Mouse (Mus musculus): ENCODE results near the gene Aco2.

DNA sequence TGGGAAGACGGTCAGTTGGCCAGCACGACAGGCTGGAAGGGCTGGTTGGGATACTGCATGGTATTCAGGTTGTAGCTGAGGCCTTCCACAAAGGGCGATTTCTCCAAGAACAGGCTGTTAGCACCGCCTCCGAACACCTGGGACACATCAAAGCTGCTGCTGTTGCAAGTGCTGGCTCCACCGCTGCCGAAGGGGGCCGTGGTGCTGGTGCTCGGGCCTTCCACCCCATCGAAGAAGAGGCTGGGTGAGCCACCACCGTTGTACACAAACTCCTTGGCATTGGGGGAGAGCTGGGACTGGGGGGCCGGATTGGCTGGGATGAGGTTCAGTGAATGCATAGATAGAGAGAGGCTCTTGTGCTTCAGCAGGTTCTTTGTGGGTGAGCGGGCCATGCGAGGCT, 21.4 kb upstream of the Aco2 start:
- no peak for TF ChIP-seq POLR2A (IDR thresholded peaks at IDR 0.05; ENCODE audit: borderline replicate concordance, extremely low read depth, low read depth, low read length)
- no peak for TF ChIP-seq CTCF (IDR thresholded peaks at IDR 0.05; ENCODE audit: insufficient read depth, low read length)
